Mouse (Mus musculus) layer of hippocampus, postnatal 36 days (tissue): ENCODE measurements at regions not wholly inside any gene's neighbourhood (a gene's known extent, or its start where the extent isn't known, plus 50 kb on each side); places are given as distances from the start of the nearest gene placed in this dataset.

Experiments
- DNase-seq, 2 experiments: peaks; one replicate each; pipeline ENCODE4 v3.0.0; 2022

GRCm38 (mm10) chr3:81279266-81279665 is 243.1 kb downstream of the Pdgfc start:
- no peak for DNase-seq

DNA sequence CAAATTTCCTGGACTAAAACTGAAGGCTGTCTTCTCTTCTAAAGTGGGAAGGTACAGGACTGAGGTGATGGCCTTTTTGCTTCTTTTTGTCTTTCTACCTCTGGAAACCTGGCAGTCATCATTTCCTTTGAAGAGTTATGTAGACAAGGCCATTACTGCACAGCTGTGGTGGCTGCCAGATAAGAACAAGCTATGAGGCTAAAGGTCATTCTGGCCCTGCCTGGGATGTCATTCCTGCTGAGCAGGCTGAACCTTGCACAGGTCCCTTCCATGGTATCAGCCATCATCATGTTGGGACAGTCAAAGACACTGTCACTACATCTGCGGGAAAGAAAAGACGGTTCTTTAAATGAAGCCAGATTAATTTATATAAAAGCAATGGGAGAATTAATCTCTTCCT is 253.5 kb downstream of the Pdgfc start:
- no peak for DNase-seq

DNA sequence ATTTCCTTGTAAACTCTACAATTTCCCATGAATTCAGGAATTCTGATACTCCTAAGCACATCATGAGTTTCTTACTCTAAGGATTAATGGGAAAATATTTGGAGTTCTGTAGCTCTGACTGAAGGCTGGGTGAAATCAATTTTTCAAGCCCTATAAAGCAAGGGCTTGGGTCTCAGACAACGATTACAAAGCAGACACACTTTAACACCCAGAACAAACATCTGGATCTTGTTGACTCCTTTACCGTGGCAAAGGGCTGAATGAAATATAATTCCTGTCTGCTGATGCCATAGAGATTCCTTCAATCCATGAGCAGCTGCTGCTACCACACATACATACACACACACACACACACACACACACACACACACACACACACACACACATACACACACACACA is 256.2 kb downstream of the Pdgfc start:
- DNase-seq: no peak

DNA sequence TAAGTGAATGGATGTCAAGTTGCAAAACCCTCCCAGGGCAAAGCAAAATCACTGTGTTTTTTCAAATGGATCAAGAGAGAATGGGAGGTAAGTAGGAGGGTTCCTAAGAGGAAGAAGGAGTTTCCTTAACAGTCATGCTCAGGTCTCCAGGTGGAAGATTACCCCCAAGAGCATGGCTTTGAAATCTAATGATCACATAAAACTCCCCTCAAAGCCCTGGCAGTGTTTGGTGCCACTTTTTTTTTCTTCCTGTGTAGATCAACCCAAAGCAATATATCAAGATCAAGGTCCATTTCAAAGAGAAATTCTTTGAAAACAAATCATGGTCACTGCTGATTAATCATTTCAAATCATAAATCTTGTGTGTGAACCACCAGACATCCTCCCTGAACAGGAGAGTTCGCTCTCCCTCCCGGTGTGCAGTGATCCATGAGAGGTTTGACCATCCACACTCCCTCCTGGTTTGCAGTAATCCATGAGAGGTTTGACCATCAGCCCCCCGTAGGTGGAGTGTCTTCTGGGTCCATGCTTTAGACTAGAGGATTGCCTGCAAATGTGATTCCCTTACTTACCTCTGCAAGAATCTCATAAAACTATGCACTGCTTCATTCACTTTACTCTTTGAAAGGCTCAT is 257.1 kb downstream of the Pdgfc start:
- no peak for DNase-seq

DNA sequence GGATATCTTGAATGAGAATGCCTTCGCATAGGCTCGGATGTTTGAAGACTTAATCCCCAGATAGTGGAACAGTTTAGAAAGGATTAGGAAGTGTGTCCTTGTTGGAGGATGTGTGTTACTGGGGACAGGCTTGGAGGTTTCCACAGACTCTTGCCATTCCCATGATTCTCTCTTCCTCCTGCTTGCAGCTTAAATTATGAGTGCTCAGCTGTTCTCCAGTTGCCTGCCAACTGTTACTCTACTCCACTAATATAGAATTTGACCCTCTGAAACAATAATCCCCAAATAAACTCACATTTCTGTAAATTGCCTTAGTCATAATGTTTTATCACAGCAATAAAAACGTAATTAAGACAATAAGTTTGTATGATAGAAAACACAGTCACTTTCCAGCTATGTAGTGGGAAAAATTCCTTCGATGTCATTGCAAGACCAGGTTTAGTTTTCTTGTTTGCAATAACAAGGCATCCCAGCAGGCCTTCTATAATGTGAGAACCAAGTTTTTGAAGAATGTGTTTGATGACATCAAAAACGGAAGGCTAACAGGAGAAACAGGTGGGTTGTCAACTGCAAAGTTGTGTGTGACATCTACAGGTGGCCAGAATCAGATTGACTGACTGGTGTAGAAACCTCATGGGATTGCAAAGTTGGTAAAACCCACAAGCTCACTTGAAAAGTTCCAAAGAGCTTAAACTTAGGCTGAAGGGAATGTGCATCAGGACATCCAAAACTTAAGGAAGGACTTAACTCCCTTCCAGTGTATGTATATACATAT is 268.0 kb downstream of the Pdgfc start:
- no peak for DNase-seq

DNA sequence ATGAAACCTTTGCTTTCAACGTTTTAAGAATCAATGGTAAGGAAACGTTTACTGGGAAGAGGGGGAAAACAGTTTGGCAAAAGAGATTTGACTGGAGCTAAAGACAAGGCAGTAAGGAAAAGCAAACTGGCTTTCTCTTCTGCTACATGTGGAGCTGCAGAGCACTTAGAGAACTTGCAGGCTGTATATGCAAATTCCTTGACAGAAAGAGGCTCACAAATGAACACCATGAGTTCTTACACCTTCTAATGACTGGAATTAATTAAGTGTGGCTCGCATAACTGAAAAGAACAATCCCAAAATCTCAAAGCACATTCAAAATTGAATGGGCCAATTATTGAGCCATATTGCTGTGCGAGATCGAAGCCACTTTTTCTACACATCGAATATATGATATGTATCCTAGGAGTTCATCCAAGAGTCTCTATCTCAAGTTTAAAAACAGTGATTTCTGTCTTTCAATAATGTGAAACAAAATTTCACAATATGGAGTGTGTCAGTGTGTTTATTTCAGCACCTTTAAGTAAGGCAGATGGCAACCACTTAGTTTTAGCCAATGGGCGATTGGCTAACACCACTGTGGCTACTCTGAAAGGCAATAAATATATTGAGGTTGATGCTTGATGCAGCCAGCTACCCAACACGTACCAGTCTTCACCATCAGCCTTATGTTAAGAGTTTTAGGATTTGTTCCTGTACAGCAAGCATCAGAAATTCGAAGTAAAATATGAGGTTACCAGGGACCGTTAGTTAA is 269.4 kb downstream of the Pdgfc start:
- DNase-seq: no peak

DNA sequence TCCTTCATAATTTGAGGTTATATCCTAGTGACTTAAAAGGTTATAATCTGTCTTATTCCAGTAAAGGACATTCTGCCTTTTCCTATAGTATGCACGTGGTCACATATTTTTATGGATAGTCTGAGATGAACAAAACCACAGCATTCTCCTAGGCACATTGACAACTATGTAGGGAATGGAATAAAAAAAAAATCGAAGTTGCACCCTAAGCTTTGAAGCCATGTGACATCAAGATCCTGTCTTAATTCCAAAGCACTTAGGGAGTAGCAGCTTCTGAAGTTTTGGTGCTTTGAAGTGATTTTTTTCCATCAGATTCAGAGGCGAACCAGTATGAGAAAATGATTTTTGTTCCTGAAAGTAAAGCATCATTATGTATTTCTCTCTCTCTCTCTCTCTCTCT is 290.6 kb downstream of the Pdgfc start:
- DNase-seq: no peak

- no peak for DNase-seq
These were observed 315.5 kb downstream of the Pdgfc start for GRCm38 (mm10) chr3:81351739-81352138.

DNA sequence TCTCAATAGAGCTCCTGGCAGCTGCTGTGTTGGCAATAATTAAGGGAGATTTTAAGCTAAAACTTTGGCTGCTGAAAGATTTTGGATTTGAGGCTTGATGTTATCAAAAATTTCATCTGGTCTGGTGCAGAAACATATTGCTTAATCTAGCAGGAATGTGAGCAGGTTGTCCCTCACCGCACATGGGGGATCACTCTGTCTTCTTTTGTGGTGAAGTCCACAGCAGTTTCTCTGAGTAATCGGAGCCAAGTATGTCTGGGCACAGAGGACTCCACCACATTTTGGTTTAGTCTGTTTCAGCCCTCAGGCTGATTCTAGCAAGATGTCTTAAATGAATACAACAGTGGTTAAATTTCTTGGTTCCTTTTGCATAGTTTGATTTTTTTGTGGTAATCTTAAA is 331.7 kb downstream of the Pdgfc start:
- peak in 1 of 2 experiments; percentile 7 for DNase-seq

DNA sequence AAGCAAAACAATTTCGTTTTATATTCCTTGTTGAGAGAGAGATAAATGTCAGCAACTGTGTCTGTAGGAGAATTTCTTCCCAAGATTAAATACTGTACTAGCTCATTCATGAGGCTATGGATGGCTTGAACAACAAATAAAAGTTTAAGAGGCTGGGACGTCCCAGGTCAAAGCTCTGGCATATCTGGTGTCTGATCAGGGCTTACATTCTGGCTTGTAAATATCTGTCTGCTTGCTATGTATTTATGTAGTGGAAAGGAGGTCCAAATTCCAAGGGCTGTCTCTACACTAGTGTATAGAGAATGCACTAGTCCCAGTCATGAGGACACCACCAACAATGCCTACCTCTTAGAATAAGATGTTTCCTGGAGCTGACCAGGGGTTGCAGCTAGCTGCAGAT is 332.4 kb downstream of the Pdgfc start:
- no peak for DNase-seq

DNA sequence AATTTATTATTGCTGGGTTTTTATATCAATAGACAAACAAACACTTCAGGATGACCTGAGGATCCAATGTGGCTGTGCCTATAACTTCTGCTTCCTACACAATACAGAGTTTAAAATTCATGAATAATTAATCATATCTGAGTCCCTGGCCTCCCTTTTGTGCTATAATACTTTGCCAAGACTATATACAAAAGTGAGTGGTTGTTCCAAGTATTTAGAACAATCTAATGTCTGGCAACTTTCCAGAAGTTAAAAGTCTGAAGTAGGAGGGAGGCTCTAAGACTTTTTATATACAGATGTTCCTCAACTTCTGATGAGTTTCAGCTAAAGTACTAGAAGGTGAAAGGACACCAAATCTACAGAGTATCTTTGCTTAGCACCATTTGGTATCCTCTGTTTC is 333.5 kb downstream of the Pdgfc start:
- DNase-seq: no peak

DNA sequence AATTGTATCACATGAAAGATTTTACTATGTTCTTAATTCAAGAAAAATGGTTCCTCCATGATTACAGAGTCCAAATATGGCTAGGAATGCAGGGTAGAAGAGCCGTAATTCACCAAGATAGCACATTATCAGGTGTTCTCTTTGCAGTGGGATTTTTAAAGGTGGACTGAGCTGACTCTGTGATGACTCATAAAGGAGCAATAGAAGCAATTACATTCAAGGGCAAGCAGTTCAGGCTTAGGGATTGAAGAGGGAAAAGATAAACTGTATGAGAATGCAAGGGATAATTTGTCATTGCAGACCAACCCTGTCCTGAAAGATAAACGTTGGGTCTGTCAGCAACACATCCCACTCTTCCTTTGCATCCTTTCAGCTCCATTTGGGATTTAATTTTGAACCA is 339.8 kb downstream of the Pdgfc start:
- no peak for DNase-seq

DNA sequence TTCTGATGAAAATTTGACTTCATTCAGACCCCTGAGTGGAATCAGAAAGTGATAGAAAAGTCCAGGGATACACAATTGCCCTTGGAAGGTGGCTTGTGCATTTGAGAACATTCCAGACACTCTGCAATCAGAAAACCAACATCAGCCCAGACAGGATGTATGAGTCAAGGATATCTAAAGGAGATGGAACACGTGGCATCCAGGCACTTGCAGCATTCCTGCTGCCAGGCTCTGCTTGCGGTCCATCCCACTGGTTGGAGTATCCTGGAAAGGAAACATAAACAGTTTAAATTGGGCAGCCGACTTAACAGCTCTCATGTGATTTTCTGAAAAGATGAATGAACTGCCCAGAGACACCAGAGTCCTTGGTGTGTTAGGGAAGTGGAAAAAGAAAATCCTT is 341.2 kb downstream of the Pdgfc start:
- no peak for DNase-seq

DNA sequence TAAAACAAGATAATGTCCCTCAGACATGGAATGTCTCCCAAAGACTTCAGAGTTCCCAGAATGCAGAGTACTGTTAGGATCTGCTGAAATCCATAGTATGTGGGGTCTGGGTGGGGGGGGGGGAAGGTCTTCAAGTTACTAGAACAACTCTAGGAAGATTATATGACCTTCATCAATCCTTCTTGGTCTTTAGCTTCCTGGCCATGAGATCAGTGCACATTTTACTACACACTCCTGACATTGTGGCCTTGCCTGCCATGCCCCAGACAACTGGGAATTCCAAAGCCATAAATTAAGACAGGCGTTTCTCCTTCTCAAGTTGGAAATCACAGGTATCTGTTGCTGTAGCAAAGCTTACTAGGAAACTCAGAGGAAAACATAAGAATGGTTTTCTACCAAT is 343.1 kb downstream of the Pdgfc start:
- no peak for DNase-seq

- no peak for DNase-seq
These were observed 350.7 kb downstream of the Pdgfc start for GRCm38 (mm10) chr3:81386931-81387330.

DNA sequence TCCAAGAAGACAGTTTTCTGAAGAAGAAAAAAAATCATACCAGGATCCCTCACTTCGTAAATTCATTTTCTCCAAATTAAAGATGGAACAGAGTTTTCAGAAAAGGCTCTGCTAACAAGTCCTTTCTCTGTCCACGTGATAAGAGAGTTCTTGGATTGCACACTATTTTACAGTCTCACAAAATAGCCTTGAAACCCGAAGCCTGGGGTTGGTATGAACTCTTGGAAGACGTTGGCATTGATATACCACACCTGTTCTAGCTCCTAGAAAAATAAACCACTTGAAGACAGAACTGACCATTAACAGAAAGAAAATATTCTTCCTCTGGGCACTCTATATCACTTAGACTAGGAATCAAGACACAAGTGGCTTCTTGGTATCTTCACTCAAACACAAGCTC is 351.4 kb downstream of the Pdgfc start:
- no peak for DNase-seq

GRCm38 (mm10) chr3:81397212-81397611 is 361.0 kb downstream of the Pdgfc start:
- DNase-seq: no peak

- no peak for DNase-seq
These were observed 364.8 kb downstream of the Pdgfc start for GRCm38 (mm10) chr3:81401028-81401427.

DNA sequence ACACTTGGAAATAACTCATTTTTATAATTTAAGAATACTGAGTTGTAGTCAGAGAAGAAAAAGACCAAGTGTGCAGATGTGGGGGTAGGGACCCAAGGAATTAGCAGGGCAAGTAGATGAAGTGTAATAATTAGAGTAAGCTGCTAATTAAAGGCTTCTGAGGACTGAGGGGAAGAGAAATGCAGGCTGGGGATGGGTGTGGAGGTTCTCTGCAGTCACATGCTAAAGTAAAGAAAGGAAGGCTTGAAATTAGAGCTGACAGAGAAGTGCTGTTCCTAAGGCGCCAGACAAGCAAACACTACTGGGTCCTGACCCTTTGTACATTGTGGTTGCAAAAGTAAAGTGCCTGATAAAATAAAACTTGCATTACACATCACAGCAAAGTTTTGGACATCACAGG is 372.7 kb downstream of the Pdgfc start:
- no peak for DNase-seq

DNA sequence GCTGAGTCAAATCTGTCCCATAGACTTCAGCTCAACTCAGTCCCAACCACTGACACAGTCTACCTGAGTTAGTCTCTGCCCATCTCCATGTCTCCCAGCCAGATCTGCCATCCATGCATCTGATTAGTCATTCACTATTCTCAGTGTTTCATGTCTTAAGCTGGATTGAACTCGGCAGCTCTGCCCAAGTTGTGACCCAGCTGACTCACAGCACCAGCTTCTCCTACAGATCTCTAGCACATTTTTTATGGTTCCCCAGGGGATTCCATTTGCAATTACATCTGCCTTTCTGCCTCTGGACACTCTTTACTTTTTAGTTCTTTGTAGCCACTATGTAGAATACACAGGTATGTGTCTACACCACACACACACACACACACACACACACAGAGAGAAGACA is 385.7 kb downstream of the Pdgfc start:
- no peak for DNase-seq

GRCm38 (mm10) chr3:81426765-81427164 is 390.5 kb downstream of the Pdgfc start:
- no peak for DNase-seq
